Mouse (Mus musculus) right cerebral cortex, postnatal 36 days (tissue): ENCODE results near the gene Gm26897.

Source experiments
- DNase-seq, 2 experiments: peaks; one replicate each; pipeline ENCODE4 v3.0.0; 2022; ENCODE audit warnings: low spot score in 2 of 2, mixed read lengths in 1 of 2

Gene Gm26897

DNA sequence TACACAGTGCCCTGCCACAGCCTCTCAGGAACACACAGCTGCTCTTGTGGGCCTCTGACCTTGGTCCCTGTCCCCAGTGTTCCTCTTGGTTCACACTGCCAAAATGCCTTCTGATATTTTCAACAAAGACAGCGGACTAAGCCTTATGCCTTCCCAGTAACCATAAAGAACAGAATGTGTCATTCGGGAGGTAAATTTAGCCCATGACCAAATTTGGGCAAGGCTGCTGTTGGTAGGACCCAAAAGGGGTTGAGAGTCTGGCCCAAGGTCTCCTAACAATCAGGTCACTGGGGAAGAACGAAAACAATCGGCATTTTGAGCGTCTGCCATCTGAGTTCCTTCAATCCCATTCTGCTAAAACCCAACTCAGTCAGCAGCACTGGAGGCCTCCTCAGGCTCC lies 15.9 kb downstream of the Gm26897 start:
- no peak for DNase-seq

DNA sequence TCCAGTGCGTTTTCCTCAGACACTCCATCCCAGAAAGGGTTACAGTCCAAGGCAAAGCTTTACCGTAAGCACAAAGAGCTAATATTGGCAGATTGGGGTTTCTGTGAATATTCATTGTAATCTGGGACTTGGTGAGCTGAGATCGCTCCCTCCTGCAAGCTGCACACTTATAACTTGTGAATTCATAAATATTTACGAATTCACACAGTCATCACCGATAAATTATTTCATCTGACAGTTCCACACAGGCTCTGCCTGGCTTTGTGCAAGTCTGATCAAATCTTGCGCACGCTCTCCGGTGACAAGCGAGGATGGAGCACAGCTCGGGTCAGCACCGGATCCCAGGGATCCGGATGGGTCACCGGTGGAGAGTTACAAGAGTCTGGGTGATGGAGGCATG lies 16.4 kb downstream of the Gm26897 start:
- no peak for DNase-seq

DNA sequence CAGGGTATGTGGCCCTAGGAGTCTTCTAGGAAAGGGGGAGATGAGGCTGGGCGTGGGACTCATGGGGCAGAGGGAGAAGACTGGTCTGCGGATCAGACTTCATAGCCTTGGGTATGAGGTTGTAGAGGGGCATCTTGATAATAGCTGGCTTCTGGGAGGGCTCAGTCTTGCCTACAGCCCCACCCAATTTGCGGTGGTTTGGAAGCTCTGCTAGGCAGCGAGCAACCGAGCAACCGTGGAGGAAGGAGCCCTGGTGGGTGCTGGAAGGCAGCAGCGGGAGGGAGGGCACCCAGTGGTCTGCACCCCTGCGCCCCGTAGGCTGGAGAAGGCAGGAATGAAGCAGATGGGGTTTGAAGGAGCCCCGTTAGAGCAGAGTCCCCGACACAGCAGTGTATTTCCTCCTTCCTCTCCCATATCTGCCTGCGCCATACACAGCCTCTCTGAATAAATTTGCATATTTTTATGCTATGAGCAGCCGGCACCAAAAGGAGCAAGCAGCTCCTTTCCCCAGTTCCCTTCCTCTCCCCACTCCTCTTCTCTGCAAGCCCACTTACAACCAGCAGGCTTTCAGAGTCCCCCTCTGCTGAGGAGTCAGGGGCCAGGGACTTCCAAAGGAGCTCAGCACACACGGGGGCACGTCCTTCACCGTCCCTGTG lies 20.9 kb downstream of the Gm26897 start:
- peak in 1 of 2 experiments; percentile 38 for DNase-seq

DNA sequence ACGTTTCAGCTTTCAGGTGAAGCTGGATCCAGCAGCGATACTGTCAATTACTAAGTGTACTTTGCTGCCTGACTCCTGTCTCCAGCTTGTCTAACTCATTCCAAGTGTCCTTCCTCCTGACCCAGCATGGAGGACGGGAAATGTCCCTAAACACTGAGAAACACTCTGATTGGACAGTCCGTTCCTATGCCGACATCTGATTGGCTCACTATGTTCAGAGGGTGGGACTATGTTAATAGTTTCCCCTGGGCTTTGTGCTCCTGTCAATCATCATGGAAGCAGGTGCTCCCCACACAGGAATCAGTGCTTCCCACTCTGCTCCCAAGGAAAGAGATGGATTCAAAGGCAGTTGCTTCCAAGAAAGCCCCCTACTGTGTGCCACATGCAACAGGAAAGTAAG lies 21.6 kb downstream of the Gm26897 start:
- no peak for DNase-seq

DNA sequence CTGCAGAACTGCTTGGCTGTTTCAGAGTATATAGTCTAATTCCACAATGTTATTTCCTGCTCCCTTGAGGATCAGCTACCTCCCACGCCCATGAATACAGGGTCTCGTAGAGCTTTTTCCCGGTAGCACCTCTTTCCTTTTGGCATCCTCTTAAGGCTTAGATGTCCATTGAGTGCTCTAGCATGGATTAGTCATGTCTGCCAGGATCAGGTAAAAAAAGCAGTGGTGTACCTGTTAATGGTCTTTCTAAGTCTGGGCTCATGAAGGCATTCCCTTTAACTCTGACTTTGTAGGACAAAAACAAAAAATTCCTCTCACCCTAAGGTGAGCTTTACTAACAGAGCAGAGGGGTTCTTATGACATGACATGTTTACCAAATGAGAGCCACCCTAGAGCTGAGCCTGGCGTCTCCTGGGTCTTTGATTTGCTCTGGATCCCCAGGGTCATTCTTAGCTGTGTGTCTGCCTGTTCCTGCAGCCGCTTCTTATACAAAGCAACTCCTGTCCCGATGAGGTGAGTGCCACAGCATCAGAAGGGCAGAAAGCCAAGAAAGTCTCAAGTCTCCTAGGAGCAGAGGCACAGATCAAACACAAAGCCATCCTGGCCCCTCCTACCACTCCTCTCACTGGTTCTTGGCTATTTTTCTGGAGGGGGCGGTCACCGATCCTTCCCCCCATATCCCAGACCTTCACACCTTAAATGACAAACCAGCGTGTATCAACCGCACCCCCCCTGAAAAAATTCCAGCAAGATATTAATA lies 27.2 kb downstream of the Gm26897 start:
- DNase-seq: no peak

DNA sequence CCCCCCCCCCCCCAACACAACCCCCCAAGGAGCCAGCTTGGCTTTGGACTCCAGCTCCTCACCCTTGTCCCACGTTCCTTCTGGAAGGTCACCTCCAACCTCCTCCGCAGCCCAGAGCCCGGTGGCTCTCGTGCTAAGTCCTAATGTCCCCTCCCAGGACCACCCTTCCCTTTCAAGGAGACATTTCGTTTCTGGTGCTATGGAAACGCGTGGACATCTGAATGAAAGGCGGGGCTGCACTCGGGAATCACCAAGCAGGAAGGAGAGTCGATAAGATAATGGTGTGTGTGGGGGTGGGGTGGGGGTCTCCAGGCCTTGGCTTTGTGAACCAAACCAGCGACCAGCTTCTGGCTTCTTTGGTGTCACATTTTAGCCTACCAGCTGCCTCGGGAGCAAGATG lies 27.9 kb downstream of the Gm26897 start:
- DNase-seq: no peak

DNA sequence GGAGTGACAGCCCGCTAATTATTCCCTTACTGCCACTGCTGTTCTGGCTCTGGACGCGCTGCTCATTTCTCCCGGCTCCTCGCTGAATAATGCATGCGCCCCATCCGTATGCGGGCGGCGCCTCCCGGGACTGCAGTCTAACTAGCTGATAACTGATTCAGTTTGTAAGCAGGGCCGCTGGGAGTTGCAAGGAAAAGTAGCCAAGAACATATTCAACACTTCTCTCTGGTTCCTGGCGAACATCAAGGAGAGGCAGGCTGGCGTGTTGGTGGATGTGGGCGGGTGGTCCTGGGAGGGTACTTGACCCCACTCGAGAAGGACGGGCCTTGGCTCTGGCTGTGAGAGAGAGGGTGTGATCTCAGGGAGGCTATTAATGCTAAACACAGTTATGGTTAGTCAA lies 28.4 kb downstream of the Gm26897 start:
- peak; percentile 80 to 87 for DNase-seq

DNA sequence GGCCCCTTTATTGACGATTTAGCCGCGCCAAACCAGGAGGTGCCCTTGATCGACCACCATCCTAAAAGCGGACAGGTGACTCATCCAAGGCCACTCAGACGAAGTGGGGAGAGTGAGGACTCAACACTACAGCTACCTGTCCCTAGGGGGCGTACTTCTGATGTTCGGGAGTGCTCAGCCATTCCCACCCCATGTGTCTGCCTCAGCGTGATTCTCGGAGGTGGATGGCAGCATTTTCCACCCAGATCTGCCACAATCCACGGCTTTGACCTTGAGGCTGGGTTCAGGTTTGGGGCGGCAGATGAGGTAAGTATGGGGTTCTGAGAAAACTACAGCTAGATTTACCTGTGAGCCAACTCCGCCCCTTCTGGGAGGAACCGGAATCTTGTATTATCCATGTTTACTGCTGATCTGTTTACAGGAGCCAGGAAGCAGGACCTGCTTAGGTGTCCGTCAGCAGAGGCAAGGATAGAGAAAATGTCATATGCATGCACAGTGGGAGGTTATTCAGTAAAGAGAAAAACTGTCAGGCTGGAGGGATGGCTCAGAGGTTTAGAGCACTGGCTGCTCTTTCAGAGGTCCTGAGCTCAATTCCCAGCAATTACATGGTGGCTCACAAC lies 32.1 kb downstream of the Gm26897 start:
- no peak for DNase-seq

DNA sequence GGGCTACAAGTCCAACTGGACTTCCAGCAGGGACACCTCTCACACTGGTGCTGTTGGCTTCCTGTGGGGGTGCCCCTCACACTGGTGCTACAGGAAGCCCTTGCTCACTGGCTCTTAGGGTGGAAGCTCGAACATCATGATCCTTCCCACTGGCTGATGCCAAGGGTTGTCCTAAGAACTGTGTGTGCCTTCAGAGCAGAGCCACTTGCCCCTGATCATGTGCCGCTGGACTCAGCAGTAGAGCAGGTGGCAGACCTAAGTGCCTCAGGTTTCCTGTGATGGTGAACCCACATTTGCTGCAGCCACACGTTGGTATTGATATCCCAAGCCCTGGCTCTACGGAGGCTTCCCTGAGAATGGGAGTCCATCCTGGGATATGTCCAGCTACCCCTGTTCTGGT lies 33.0 kb downstream of the Gm26897 start:
- no peak for DNase-seq

DNA sequence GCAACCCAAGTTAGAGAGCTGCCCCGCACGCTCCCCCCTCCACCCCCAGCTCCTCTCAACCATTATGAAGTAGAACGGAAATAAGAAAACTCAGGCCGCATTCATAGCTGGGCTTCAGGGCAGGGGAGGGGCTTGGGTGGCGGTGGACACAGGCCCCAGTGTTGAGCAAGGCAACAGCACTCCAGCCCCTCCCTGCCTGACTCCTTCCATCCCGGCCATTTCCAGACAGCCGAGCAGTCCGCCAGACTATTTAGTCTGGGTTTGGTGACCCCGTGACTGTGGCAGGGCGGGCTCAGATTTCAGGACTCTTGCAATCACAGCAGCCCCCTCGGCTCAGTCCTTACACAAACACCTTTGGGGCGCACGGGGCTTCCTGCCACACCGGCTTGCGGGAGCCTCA lies 36.5 kb downstream of the Gm26897 start:
- DNase-seq: no peak

DNA sequence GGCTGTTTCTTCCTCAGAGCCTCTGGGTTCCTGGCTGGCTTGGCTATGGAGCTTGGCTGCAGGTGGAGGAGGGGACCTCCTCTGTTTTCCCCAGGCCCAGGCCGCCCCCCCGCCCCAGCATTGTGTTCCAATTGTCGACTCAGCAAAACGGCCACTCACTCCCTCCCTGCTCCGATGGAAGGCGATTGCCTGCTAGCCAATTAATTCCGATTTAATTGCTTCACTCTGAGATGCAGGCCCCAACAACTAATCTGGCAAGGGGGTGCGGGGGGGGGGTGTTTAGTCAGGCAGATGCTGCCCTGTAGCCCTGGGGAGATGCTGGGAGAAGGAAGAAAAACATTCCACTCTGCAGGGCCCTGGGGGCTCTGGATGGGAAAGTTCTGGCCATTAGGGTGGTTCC lies 38.4 kb downstream of the Gm26897 start:
- no peak for DNase-seq

DNA sequence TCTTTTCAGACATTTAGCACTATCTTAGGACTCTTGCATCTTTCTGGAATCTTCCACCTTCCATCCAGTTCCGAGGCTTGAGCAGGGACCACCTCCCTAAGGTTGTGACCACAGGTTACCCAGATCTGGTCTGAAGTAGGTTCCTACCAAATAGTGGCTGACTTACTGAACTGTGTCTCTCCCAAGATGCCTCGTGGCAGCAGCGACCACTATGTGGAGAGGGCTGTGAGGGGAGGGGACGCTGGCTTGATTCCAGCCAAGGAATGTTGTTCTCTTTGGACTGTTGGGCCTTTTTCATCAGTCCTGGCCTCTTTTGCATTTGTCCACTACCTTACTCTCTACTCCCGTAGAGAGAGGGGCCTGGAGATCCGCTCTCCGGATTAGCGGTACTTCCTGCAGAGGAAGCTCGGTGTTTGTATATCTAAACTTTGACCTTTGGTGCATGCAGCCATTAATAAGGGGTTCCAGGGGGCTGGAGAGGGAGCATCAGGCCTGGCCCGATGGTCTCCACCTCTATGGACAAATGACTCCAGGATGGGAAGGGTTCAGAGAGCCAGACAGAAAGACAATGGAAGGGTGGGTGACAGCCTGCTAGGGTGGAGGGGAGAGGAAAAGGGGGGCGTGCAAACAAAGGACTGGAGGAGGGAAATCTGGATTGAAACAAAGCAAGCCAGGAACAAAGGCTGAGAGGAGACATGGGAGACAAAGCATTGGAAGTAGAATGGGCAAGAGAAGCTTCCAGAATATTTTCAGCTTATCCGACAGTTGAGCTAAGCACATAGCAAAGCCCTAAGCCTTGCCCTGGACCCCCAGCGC lies 39.1 kb downstream of the Gm26897 start:
- no peak for DNase-seq

DNA sequence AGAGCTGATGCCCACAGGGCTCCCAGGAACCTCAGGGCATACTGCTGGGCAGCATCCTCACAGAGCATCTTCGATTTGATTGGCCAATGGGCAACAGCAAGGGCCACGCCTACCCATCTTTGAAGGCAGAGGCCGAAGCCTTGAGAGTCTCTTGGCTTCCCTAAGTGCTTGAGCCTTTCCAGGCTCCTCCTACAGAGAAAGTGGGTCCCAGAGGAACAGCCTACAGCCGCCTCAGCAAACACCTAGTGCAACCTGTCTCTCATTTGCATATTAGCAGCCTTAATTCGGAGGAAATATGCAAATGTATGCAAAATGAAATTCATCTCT lies 39.6 kb downstream of the Gm26897 start:
- DNase-seq: no peak

DNA sequence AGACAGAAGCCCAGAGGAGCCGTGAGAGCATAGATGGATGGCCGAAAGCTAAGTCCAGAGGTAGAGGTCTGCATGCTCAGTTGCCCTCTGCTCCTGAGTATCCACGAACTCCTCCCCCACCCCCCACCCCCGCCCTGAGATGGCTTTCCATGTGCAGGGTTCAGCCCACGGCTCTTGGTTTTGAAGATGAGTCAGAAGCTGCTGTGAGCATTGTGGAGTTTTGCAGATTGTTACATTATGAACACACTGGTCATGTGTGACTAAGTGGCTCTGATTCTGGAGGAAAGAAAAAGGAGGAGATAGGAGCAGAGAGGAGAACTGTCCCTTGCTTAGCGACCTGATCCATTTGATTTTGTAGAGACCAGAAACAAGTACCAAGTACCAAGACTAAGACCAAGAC lies 42.5 kb downstream of the Gm26897 start:
- no peak for DNase-seq

DNA sequence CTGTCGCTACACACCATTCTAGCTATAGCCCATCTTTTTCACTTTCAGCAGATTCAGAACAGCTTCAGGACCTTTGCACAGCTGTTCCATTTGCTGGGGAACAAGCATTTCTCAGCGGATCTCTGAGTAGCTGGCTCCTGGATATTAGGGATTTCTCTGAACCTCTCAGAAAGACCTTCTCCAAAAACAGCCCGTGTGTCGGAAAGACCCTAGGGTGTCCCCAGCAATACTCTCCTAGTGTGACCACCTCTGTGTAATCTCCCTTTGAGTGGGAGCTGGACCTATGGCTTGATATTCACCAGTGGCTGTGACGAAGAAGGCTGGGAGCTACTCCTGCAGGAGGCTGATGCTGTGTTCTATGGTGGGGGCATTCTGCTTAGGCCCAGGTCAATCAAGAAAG lies 44.4 kb downstream of the Gm26897 start:
- DNase-seq: no peak

DNA sequence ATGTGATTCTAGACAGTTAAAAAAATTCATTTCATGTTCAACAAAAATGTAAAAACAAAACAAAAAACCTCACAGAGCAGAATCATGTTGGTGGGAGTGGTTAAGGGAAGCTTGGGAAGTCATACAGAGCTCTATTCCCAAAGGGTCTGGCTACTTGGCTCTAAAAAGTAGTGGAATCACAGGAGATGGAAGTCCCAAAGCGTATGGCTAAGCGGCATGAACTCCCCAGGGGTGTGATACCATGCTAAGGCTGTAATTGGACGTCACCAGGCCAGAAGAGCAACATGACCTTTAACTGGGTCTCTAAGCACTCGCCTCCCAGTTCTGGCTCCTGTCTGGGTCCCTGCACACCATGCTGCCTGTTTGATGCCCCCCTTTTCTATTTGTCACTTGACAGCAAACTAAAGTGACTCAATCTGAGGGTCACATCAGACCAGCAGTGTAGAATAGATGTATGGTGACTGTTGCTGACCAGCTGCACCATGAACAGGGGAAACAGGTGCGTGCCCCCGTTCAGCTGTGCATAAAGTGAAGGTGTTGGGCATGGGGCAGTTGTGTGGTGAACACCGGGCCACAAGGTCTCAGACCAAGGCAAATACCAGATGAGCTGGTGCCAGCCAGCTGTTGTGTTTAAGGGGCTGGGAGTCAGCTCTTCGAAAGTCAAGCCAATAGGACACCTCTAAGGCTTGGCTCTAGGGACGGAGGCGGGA lies 46.2 kb downstream of the Gm26897 start:
- DNase-seq: no peak
